In the genomic region with DNA sequence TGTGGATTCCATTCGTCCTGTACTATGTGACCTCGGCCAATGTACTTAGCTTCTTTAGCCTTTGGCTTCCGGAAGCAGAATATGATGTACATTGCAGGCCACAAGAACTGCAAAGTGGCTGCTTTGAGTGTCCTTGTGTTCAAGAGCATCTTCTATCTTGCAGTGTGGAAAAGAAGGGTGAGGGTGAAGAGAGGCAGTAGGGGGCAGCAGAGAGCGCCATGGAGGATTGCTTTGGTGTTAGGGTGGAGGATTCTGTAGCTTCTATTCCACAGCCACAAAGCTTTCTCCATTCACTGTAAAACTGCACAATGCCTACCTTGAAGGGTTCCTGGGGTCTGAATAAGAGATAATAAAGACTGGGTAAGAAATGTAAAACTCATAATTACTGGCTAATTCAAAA, we compare ENCODE assay signal across 9 mouse cellular contexts. TPM values are rescaled to one million over a fixed set of nuclear protein-coding genes. Genes with fewer than 3 reads are reported as not detected.
A peak's percentile ranks its signal among the peaks of the same experiment; 100 is the strongest.
DNase-seq lines count a peak whose midpoint lies in the region; ATAC-seq and TF ChIP-seq lines count a peak whose summit lies in the region.
"Had no signal": no experiment of that assay in that cellular context is flagged by ENCODE, and none has a peak within 500 bp of the region (broad histone marks: within the 10 kb centered on the region; RNA-seq: fewer than 3 reads in every experiment).

No protein-coding gene starts in this region.

- peak in 2 of 3 experiments; percentile 15 to 19; a peak in 3 of 6 replicates for TF ChIP-seq CTCF in MEL (IDR thresholded peaks at IDR 0.05 in 2 of 3, conservative IDR thresholded peaks at IDR 0.05 in 1 of 3; ENCODE audit: control insufficient read depth in 1 of 3, insufficient read depth in 1 of 3, low read depth in 2 of 3, low read length in 3 of 3, poor library complexity in 1 of 3, severe bottlenecking in 1 of 3)

- TF ChIP-seq EP300 in MEL (IDR thresholded peaks at IDR 0.05; ENCODE audit: low read depth in 1 of 2, low read length in 2 of 2): no peak

- TF ChIP-seq RAD21 in MEL (IDR thresholded peaks at IDR 0.05; ENCODE audit: low read depth, low read length): no peak; the same call in 1 of the 2 replicates

- DNase-seq in forebrain, embryonic 11.5 days (ENCODE audit: low spot score): peak; percentile 71
- no peak for DNase-seq in MEL (ENCODE audit: low read depth, low spot score)
- DNase-seq in cerebellum, postnatal 36 days: peak; percentile 31 to 33
- peak; percentile 72 for DNase-seq in heart, postnatal 4 days
- peak; percentile 53 to 81 for DNase-seq in layer of hippocampus, postnatal 25 days (ENCODE audit: extremely low spot score in 1 of 2, low spot score in 1 of 2)
- DNase-seq in splenic B cell, adult 2 months (ENCODE audit: low read depth, low spot score): peak; percentile 87

- H3K4me3 ChIP-seq in forebrain, embryonic 11.5 days (ENCODE audit: low read depth, low read length): no peak overlapping the region
- no peak overlapping the region for H3K4me3 ChIP-seq in forebrain, embryonic 12.5 days (replicated peaks)
- no peak overlapping the region for H3K4me3 ChIP-seq in MEL (ENCODE audit: control insufficient read depth in 1 of 2, insufficient read depth in 1 of 2, low read depth in 2 of 2, low read length in 2 of 2)
- H3K4me3 ChIP-seq: limb, embryonic 15.5 days had no signal

- no peak for TF ChIP-seq POLR2A in MEL (IDR thresholded peaks at IDR 0.05; ENCODE audit: control insufficient read depth in 1 of 2, insufficient read depth in 1 of 2, low read depth in 1 of 2, low read length in 2 of 2, poor library complexity in 1 of 2)

- H3K9ac ChIP-seq in forebrain, embryonic 11.5 days (ENCODE audit: low read length): no peak overlapping the region
- no peak overlapping the region for H3K9ac ChIP-seq in forebrain, embryonic 12.5 days
- H3K9ac ChIP-seq in MEL (ENCODE audit: control insufficient read depth, low read depth, low read length, poor library complexity, severe bottlenecking): no peak overlapping the region
- H3K9ac ChIP-seq: limb, embryonic 15.5 days had no signal

- H3K9me3 ChIP-seq in forebrain, embryonic 11.5 days (ENCODE audit: control insufficient read depth, low read length): no peaks in the 10 kb centered on the region
- H3K9me3 ChIP-seq in forebrain, embryonic 12.5 days: no peaks in the 10 kb centered on the region
- H3K9me3 ChIP-seq in MEL (replicated peaks; ENCODE audit: insufficient read depth, low read length): no peaks in the 10 kb centered on the region
- H3K9me3 ChIP-seq: limb, embryonic 15.5 days had no signal

- H3K79me2 ChIP-seq in MEL (ENCODE audit: control insufficient read depth, insufficient read depth, low read length, poor library complexity): no peaks in the 10 kb centered on the region

- H3K27ac ChIP-seq in forebrain, embryonic 11.5 days (ENCODE audit: low read depth, low read length): no peak overlapping the region
- H3K27ac ChIP-seq in forebrain, embryonic 12.5 days: no peak overlapping the region
- H3K27ac ChIP-seq in MEL (ENCODE audit: control insufficient read depth, low read depth, low read length): no peak overlapping the region
- H3K27ac ChIP-seq: limb, embryonic 15.5 days had no signal

- H3K36me3 ChIP-seq in forebrain, embryonic 11.5 days (ENCODE audit: control insufficient read depth, insufficient read depth, low read length): no peaks in the 10 kb centered on the region
- no peaks in the 10 kb centered on the region for H3K36me3 ChIP-seq in forebrain, embryonic 12.5 days (replicated peaks)
- H3K36me3 ChIP-seq in MEL (ENCODE audit: control insufficient read depth in 1 of 2, insufficient read depth in 2 of 2, low read length in 2 of 2): no peaks in the 10 kb centered on the region
- H3K36me3 ChIP-seq in splenic B cell, adult 2 months (ENCODE audit: control insufficient read depth, insufficient read depth, low read length, poor library complexity, severe bottlenecking): no peaks in the 10 kb centered on the region
- H3K36me3 ChIP-seq: limb, embryonic 15.5 days had no signal

- WGBS in forebrain, embryonic 11.5 days: 34% methylated on average over 4 of the region's 4 CpGs
- WGBS in forebrain, embryonic 12.5 days: 36% methylated on average over 4 of the region's 4 CpGs

- no peaks in the 10 kb centered on the region for H3K4me1 ChIP-seq in forebrain, embryonic 11.5 days (replicated peaks; ENCODE audit: control insufficient read depth, insufficient read depth, low read length)
- H3K4me1 ChIP-seq in forebrain, embryonic 12.5 days: no peaks in the 10 kb centered on the region
- no peaks in the 10 kb centered on the region for H3K4me1 ChIP-seq in MEL (ENCODE audit: control insufficient read depth in 1 of 2, insufficient read depth in 2 of 2, low read length in 2 of 2)
- H3K4me1 ChIP-seq: limb, embryonic 15.5 days had no signal

- no peak for ATAC-seq in forebrain, embryonic 11.5 days (replicated peaks; ENCODE audit: low FRiP score)
- ATAC-seq in forebrain, embryonic 12.5 days (ENCODE audit: low FRiP score): no peak
- peak; percentile 90 for ATAC-seq in megakaryocyte progenitor cell, adult 5-6 weeks (replicated peaks; ENCODE audit: poor library complexity)

- H3K4me2 ChIP-seq in forebrain, embryonic 11.5 days (ENCODE audit: low read depth, low read length, severe bottlenecking): no peak overlapping the region
- no peak overlapping the region for H3K4me2 ChIP-seq in forebrain, embryonic 12.5 days
- H3K4me2 ChIP-seq: limb, embryonic 15.5 days had no signal

- H3K27me3 ChIP-seq in forebrain, embryonic 11.5 days (ENCODE audit: control insufficient read depth, insufficient read depth, low read length): no peaks in the 10 kb centered on the region
- H3K27me3 ChIP-seq in forebrain, embryonic 12.5 days: no peaks in the 10 kb centered on the region
- no peaks in the 10 kb centered on the region for H3K27me3 ChIP-seq in MEL (ENCODE audit: control insufficient read depth in 1 of 2, insufficient read depth in 2 of 2, low read length in 2 of 2)
- H3K27me3 ChIP-seq in splenic B cell, adult 2 months (ENCODE audit: control insufficient read depth, insufficient read depth, low read length, poor library complexity, severe bottlenecking): no peaks in the 10 kb centered on the region
- H3K27me3 ChIP-seq: limb, embryonic 15.5 days had no signal

TF ChIP-seq in MEL, 35 proteins besides CTCF, POLR2A, EP300 and RAD21:
- TF ChIP-seq POLR2AphosphoS5 (IDR thresholded peaks at IDR 0.05; ENCODE audit: borderline replicate concordance, low read depth, low read length): no peak
TF ChIP-seq in MEL: peak in this region for 0.

RNA-seq across cellular contexts. Expression of gene Gm7879, which starts 11.0 kb away (rescaled TPM):
- polyA plus RNA-seq in forebrain, embryonic 11.5 days (2014; fragmentation: Nextera tagmentation; extraction: Ambion mirVana): 1.2 TPM in 1 of 2 replicates, not detected in the other
- 1.3 TPM in 1 of 2 replicates, not detected in the other for polyA plus RNA-seq in forebrain, embryonic 12.5 days (2016; fragmentation: Nextera tagmentation; extraction: Ambion mirVana)
- total RNA-seq in MEL (2012; rRNA removed): 2.9 and 3.0 TPM in 2 replicates
- not detected for polyA plus RNA-seq in MEL (2012; ENCODE audit: insufficient read depth in 1 of 2, insufficient read length in 2 of 2, low read depth in 1 of 2, low replicate concordance in 2 of 2, missing spikeins in 1 of 2)
- total RNA-seq in heart, postnatal 4 days (2021): 10 to 100 TPM in 1 of 2 experiments, 1 to 10 TPM in 1; 8.8 to 11.2 TPM
- total RNA-seq in layer of hippocampus, postnatal 25 days (2021): 10 to 100 TPM; 12.3 TPM
- total RNA-seq in megakaryocyte progenitor cell, adult 5-6 weeks (2015): 5.6 and 5.9 TPM in 2 replicates
- total RNA-seq in megakaryocyte progenitor cell, adult 5-6 weeks (2017): 5.4 and 6.0 TPM in 2 replicates

RNA-seq across cellular contexts. Expression of gene Cd38, which starts 55.6 kb away (rescaled TPM):
- 6.3 TPM in 2 replicates for polyA plus RNA-seq in forebrain, embryonic 11.5 days (2014; fragmentation: Nextera tagmentation; extraction: Ambion mirVana)
- polyA plus RNA-seq in forebrain, embryonic 12.5 days (2016; fragmentation: Nextera tagmentation; extraction: Ambion mirVana): 3.5 and 3.7 TPM in 2 replicates
- total RNA-seq in MEL (2012; rRNA removed): not detected in 2 replicates
- polyA plus RNA-seq in MEL (2012; ENCODE audit: insufficient read depth in 1 of 2, insufficient read length in 2 of 2, low read depth in 1 of 2, low replicate concordance in 2 of 2, missing spikeins in 1 of 2): not detected
- total RNA-seq in heart, postnatal 4 days (2021): 1 to 10 TPM; 9.3 to 9.6 TPM
- total RNA-seq in layer of hippocampus, postnatal 25 days (2021): 1 to 10 TPM; 7.6 to 9.6 TPM
- 0.22 TPM in 1 of 2 replicates, not detected in the other for total RNA-seq in megakaryocyte progenitor cell, adult 5-6 weeks (2015)
- total RNA-seq in megakaryocyte progenitor cell, adult 5-6 weeks (2017): 0.10 TPM in 1 of 2 replicates, not detected in the other

RNA-seq across cellular contexts. Expression of gene Fgfbp1, which starts 57.6 kb away (rescaled TPM):
- 0.43 and 0.63 TPM in 2 replicates for polyA plus RNA-seq in forebrain, embryonic 11.5 days (2014; fragmentation: Nextera tagmentation; extraction: Ambion mirVana)
- polyA plus RNA-seq in forebrain, embryonic 12.5 days (2016; fragmentation: Nextera tagmentation; extraction: Ambion mirVana): 0.35 and 1.0 TPM in 2 replicates
- not detected in 2 replicates for total RNA-seq in MEL (2012; rRNA removed)
- not detected for polyA plus RNA-seq in MEL (2012; ENCODE audit: insufficient read depth in 1 of 2, insufficient read length in 2 of 2, low read depth in 1 of 2, low replicate concordance in 2 of 2, missing spikeins in 1 of 2)
- 1 to 10 TPM in 1 of 2 experiments, under 1 TPM in 1; 0.31 to 1.2 TPM for total RNA-seq in heart, postnatal 4 days (2021)
- total RNA-seq in layer of hippocampus, postnatal 25 days (2021): under 1 TPM; 0.39 to 0.54 TPM
- not detected in 2 replicates for total RNA-seq in megakaryocyte progenitor cell, adult 5-6 weeks (2015)
- total RNA-seq in megakaryocyte progenitor cell, adult 5-6 weeks (2017): not detected in 2 replicates
